Mouse (Mus musculus) thymus, postnatal 36 days (tissue): ENCODE measurements at regions not wholly inside any gene's neighbourhood (a gene's known extent, or its start where the extent isn't known, plus 50 kb on each side); places are given as distances from the start of the nearest gene placed in this dataset.
A peak's percentile ranks its signal among the peaks of the same experiment; 100 is the strongest.

Experiments used
- DNase-seq, 2 experiments: peaks; one replicate each; pipeline ENCODE4 v3.0.0; 2022; ENCODE audit warnings: mixed read lengths in 2 of 2

DNA sequence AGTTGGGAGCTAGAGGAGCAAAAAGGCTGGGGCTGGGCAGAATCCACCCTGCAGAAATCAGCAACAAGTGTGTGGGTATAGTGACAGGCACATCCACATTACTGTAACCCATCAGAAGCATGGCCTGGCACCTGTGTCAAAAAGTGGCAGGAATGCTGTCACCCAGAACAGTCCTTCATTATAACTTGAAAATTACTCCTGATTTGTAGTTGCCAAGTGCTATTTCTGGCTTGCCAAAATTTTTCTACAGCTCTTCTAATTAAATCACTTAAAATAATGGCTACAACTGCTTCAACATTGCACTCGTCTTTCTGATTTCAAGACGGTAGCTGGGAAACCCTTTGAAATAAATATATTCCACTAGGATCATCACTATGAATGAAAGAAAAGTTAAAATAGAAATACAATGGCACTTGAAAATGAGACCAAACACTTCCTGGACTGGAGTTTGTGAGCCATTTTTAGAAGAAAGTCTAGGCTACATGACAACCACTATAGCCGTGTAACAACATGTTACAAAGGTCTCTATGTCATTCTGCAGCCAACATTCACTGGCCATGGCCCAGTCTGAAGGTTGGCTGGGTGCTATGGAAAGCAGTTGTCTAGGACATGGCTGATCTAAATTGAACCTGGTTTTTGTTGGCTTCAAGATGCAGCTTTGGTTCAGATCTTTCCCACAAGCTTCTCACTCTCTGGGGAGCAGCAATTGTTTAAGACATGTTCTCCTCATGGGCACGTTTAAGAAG lies 190.6 kb upstream of the Tapt1 start:
- no peak for DNase-seq

DNA sequence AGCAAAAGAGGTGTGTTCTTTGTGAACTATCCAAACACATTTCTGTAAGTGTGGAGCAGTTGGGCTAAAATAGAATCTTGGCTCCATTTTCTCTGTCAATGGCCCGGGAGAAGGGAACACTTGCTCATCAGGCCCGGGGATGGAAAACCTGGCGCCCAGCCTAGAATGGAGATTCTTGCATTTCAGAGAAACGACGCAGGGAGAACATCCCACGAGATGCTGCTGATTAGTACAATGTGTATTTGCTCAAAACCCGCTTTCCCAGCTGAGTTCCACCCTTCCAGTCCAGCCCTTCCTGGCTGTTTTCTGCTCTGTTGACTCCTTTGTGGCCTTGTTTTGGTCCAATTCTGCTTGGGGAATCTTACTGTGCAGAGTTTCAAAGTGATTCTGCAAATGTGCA lies 188.0 kb upstream of the Tapt1 start:
- no peak for DNase-seq

DNA sequence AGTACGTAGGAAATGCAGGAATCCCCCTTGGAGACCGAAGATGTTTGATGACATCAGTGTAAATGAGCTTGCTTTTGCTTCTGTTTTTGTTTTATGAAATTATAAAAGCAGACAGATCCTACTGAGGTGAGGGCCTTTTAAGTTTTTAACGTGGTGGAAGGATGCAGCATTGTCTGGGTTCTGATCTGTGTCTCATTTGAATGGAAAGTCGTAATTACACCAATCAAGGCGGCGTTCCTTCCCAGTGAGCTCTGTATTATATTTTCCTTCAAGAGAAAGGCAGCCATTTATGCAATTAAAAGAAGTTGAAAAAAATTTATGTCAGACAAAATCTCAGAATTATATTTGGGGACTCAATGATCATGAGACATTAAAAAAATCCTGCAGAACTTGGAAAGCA lies 176.9 kb upstream of the Tapt1 start:
- DNase-seq: no peak

DNA sequence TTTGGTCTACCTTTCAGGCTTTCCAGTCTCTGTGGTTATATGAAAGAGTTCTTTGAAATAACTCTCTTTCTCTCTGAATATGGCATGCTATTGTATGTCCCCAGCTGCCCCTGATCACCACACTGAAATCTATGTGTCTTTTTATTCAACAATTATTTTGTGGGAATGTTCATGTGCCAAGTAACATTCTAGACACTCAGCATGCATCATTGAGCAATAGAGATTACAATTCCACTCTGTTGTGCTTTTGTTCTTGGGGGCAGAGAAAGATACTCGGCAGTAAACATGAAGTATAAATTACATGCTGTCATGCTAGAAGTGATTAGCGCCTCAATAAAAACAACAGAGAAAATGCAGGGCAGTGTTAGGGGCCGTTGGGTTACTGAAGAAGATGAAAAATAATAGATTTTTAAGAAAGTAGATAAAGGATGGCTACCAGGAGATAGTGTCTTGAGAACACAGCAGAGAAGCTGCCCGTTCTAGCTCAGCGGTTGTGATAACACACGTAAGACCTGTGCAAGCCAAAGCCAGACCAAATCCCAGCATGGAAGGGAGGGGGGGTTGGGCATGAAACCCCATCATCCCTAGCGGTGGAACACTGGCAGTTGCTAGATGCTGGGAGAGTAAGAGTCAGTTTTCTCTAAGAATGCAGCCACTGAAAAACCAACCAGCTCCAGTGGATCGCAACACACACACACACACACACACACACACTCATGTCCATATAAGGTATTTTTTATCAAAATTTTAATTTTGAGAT lies 174.3 kb upstream of the Tapt1 start:
- no peak for DNase-seq

DNA sequence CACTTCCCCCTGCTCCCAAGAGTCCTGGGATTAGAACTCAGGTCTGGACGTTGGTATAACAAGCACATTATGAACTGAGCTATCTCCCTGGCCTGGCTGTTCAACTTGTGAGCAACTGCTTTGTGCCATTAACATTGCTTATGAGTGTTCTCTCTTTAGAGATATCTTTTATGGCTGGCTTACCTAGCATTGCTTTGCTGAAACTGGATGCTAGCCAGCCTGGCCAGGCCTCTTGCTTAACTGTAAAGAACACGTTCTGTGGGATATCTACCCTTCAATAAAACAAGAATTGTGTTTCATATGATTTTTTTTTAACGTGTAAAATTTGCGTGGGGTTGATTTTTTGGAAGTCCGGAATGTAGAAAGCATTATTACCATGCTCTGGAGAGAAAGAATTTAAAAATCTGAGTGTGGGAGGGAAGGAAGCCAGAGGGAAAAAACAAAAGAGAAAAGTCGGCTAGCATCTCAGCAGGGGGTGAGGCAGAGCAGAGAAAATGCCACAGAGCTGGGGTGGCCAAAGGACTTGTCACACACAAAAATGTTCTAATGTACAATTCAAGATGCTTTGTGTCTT lies 160.9 kb upstream of the Tapt1 start:
- no peak for DNase-seq

DNA sequence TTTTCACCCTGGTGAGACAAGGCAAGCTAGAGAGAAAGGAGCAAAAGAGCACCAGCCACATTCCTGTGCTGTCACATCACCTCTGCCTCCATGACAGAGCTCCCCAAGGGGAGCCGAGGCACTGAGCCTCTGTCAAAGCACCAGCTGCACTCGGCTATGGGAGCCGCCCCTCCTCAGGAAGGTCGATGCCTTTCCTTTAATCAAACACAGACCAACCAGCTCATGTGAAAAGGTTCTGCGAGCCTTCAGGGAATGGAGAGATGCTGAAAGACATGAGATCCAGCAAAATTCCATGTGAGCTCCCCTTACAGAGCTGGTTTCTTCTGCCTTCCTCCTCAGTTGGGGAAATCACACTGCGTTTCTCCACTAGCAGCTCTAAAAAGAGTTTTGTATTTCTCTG lies 159.8 kb upstream of the Tapt1 start:
- no peak for DNase-seq

DNA sequence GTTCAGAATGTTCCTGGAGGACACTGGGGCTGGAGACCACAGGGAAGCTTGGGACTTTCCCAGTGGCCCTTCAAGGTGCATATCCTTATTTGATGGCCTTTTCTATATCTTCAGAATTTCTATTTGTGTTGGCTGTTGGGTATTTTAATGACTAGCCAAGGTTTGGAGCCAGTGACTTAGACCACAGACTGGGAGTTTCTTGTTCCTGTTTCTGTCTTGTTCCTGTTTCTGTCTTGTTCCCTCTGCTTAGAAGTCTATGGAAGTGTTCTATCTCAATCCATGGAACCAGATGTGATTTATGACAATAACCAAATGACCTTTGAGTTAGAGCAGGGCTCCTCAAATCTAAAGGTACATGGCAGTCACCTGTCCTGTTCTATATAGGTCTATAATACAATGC lies 156.6 kb upstream of the Tapt1 start:
- no peak for DNase-seq

DNA sequence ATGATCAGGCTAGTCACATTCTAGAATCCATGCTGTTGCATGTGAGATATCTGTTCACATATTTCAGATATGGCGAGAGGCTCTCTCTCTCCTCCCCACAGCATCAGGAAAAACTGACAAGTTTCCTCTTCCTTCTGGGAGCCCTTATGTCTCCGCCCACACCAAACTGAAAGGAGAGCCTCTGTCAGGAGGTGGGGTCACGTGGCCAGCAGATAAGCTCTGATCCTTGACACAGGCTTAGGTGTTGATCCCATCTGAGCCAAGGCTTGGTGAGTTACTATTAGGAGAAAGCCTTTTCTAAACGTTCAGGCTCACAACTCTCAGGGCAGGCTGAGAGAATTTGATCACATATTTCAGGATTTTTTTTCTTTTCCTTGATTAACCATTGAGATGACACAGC lies 143.6 kb upstream of the Tapt1 start:
- no peak for DNase-seq

DNA sequence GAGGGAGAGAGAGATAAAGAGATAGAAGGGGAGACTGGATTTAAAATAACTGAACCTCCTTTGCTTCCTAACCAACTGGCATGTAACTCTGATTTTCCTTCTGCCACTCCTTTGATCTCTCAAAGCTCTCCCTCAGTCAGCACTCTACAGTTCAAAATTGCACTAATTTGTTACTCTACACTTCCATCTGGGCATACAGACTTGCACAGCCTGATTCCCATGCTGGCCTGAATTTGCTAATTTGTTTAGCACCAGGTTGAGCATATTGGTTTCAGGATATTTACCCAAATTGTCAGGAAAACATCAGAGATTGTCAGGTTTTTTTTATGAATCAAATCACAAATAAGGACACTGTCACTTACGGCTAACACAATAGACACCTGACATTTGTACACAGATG lies 125.9 kb upstream of the Tapt1 start:
- DNase-seq: no peak

DNA sequence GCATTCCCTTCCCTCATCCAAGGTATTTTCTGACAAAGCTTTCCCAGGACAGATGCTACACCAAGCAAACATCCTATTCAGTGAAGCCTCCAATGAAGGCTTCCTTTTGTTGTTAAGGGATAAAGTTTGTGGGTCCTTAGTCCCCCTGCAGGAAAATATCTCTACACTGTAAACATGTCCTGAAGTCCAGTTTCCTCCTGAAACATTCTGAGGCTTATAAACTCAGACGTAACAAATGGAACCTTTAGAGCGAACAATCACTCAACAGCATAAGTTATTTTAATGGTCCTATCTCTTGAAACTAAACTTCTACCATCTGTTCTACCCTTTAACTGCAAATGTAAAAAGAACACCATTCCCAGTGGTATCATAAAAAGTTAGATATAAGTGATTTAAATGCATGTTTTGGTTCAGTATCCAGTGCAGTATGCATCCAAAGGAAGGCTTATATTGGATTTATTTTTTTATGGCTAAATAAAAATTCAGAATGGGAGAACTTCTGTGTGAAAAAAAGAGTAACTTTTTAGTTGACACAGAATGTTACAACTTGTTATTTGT lies 115.1 kb upstream of the Tapt1 start:
- no peak for DNase-seq

DNA sequence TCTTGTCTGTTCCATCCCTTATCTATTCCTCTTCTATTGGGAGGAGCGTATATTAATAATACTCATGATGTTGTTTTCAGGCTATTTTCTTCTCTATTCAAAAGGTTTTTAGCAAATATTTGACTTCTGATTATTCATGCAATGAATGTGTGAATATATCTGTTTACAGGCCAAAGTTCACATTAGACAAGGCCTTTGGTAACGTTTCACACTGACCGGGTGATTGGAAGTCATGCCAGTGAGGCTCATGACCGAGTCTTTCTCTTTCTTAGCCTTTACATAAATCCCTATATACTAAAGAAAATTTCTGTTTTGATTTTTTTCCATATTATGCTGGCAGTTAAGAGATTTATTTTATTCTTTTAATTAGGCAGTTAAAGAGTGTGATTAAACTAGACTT lies 112.2 kb upstream of the Tapt1 start:
- DNase-seq: no peak

DNA sequence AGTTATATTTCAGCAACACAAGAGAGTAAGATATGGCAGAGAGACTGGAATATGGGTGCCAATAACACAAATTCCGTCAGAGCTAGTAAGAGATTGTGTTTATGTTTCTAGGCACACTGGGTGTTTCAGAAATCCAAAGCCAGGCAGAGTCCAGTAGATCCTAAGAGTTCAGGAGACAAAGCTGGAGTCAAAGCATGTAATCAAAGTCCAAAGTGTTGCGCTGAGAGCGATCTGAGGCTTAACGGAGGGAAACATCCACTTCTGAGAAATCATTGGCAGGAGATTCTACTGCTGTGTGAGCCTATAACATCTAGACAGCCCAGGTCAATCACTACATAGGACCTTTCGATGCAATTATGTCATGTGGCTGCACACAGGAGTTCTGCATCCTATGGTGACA lies 109.3 kb upstream of the Tapt1 start:
- no peak for DNase-seq

DNA sequence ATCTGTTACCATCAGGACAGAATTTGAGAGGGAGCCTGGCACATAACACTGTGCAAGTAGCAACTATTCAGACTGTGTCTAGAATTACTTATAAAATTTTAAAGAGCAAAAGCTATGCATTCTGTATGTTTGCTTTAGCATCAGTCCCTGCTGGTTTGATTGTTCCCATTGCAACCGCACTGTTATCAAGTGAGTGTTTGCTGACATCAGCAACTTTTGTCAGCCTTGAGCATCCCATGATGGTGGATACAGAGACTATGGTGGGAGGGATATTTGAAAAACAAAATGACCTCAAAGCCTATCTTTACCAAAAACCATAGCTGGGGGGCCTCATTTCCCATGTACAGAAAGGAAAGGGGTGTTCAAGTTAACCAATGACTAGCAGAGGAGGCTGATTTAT lies 93.2 kb upstream of the Tapt1 start:
- DNase-seq: no peak

DNA sequence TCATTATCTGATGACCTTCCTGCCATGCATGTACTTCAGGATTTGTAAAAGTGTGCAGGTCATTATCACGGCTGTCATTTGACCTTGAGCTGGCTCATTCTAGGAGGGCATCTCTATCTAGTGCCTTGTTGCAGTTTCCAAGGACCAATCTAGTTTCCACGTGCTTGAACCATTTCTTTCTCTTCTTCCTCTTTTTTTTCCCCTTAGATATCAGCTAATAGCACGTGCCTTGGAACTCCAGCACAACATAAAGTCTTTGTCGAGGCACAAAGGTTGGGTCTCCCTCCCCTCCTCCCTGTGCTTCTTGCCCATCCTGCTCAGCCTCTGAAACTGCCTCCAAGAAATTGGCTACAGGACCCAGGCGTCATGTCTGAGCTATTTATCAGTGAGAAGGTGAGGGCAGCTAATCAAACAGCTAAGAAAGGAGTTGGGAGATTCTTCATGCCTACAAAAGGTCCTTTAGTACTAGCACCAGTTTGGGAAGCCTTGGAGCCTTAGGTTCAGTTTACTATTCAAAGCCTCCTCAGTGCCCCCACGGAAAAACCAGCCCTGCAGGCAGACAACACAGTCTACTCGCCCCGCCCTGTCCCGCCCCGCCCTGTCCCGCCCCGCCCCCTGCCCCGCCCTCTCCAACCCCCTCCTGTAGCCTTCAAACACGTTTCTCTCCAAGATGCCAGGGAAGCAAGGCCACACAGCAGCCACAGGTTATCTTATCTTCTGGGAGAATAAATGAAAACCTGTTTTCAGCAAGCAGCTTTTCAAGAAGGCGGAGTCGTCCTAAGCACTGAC lies 80.5 kb upstream of the Tapt1 start:
- DNase-seq: no peak

DNA sequence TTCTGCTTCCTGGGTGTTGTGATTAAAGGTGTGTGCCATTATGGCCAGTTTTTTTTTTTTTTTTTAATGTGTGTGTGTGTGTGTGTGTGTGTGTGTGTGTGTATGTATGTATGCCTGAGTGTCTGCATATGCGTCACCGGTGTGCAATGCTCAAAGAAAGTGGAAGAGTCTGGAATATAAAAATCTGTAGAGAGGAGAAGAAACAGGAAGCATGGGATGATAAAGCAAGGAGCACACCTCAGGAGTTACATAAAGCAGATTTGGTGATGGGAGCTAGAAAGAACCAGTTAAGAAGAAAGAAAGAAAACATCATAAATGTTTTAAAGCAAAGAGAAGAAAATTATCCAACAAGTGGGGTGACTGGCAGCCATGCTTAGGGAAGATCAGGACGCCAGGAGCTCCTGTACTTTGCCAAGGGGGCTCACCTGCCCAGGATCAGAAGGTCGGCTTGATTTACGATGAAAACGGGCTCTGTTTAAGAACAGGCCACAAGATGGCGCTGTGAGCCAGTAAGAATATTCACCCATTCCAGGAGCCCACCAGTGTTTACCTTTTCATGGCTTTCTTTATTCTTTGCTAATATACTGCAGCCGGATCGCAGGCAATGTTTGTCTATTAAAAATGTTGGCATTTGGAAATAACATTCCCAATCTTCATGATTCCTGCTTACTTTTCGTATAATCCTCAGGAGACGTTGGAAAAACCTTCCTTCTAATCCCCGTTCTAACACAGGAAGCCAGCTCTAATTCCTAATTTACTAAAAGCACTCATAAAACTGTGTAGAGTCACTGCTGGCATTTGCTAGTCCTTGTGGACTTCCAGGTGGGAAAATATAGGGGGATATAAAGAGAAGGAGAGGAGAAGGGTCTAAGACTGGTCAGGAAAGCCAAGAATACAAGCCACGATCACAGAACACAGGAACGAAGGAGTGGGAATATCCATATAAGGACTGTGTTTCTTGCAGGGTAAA lies 77.7 kb upstream of the Tapt1 start:
- DNase-seq: peak; percentile 8 to 13

DNA sequence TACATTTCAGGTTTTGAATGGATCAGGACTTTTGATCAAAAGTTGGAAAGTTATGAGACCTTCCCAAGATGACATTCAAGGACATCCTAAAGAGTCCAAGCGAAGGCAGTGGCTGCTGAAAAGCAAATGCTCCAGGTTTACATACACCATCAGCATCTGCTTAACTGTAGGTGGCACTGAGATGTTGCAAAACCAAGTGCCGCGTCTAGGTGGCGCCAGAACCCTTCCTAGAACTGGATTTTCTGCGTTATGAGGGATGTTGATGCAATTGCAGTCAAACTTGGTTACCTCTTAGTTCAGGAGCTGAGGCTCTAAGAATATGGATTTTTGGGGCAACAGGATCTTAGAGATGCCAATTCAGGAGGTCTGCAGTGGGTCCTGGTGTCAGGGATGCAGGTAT lies 58.0 kb upstream of the Tapt1 start:
- peak; percentile 54 to 73 for DNase-seq
